Mouse (Mus musculus) urinary bladder, postnatal 4 days (tissue): Measurements from ENCODE around the gene Zmym5.
"Not testable (repeated sequence)": the region's sequence is repeated elsewhere in the genome, so short reads cannot be mapped to it uniquely, and the experiment has no call there.

Experiments
- DNase-seq, 2 experiments: peaks; one replicate each; pipeline ENCODE4 v3.0.0; 2021 to 2022; ENCODE audit warnings: low spot score in 2 of 2

The Zmym5 gene

DNA sequence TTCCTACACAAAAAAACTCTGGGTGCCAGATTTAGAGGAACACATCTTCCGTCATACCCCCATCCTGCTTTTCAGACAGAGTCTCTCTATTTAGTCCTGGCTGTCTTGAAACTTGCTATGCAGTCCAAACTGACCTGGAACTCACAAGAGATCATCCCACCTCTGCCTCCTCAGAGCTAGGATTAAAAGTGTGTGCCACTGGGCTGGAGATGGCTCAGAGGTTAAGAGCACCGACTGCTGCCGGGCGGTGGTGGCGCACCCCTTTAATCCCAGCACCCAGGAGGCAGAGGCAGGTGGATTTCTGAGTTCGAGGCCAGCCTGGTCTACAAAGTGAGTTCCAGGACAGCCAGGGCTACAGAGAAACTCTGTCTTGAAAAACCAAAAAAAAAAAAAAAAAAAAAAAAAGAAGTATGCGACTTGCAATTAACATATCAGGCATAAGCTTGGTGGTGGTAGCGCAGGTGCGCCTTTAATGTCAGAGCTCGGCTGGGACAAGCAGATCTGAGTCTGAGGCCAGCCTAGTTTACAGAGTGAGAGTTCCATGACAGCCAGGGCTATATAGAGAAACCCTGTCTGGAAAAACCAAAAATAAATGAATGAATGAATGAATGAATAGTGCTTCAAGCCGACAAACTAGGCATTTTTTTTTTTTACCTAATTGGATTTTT lies 34.8 kb downstream of the Zmym5 start:
- DNase-seq: no peak

DNA sequence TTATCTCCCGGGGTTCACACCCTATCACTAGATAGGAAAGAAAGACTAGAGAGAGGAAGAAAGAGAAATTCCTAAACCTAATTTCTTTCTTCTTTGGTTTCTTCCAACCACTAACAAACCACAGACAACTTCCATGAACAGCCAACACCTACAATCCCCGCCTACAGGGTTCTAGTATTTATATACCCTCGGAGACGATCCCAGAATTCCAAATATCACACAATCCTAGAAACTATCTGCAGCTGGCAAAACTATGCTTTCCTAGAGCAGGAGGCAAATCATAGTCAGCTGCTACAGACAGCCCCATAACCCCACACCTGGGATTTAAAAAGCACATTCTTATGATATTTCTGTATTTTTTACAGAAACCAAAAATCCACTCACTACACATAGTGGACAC lies 36.1 kb downstream of the Zmym5 start:
- DNase-seq: no peak

DNA sequence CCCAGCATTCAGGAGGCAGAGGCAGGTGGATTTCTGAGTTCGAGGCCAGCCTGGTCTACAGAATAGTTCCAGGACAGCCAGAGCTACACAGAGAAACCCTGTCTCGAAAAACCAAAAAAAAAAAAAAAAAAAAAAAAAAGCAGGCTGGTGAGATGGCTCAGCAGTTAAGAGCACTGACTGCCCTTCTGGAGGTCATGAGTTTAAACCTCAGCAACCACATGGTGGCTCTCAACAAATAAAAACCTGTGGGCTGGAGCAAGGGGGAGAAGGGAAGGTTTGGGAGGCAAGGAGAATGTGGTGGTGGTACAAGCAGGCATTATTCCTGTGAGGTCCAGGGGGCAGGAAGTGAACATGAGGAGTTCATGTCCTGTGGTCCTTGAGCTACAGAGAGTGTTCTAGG lies 45.1 kb downstream of the Zmym5 start:
- not testable (repeated sequence) for DNase-seq

DNA sequence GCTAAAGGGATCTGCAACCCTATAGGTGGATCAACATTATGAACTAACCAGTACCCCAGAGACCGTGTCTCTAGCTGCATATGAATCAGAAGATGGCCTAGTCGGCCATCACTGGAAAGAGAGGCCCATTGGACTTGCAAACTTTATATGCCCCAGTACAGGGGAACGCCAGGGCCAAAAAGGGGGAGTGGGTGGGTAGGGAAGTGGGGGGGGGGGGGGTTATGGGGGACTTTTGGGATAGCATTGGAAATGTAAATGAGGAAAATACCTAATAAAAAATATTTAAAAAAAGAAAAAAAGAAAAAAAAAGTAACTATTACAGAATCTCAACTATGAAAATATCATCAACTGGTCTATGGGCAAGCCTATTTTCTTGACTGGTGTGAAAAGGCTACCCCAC lies 46.4 kb downstream of the Zmym5 start:
- DNase-seq: not testable (repeated sequence)

DNA sequence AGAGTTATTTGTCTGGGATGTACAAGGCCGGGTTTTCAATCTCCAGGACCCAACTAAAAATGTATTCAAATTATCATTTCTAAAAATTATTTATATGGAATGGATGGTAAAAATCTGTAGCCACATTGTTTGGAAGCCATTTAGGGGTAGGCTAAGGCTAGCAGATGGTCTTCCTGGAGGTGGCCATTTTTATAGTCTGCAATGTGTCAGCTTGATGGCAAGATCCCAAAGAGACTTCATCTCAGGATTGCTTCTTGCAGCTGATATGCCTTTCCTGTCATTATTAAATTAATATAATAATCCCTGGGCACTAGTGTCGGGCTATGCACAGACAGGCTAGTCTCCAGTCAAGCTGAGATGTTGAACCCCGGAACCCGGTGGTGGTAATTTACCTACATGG lies 60.2 kb downstream of the Zmym5 start:
- DNase-seq: no peak
